Mouse (Mus musculus) G1E (cell line): ENCODE measurements around the gene Slc16a11. TPM values are rescaled to one million over a fixed set of nuclear protein-coding genes. Genes with fewer than 3 reads are reported as not detected.

ENCODE experiments used
- ATAC-seq: 2 replicates; pipeline ENCODE4 v1.8.0; 2016; ENCODE audit warnings: mild to moderate bottlenecking; ENCODE audit not compliant: insufficient number of reproducible peaks, poor library complexity, low FRiP score, severe bottlenecking; ENCODE audit errors: extremely low read depth
- DNase-seq: peaks from one replicate; pipeline ENCODE4 v3.0.0; 2012; ENCODE audit warnings: low spot score
- H3K27me3 ChIP-seq: 2 replicates; pipeline ENCODE4 v1.6.1; 2012; ENCODE audit warnings: mild to moderate bottlenecking, low read length, inconsistent platforms; ENCODE audit not compliant: insufficient read depth
- H3K36me3 ChIP-seq: replicated peaks from 2 replicates; pipeline ENCODE3; 2012; ENCODE audit warnings: mild to moderate bottlenecking, inconsistent platforms
- H3K4me1 ChIP-seq: 2 replicates; pipeline ENCODE4 v1.6.1; 2012; ENCODE audit warnings: low read depth, low read length, inconsistent platforms, mixed read lengths; ENCODE audit not compliant: insufficient read depth
- H3K4me3 ChIP-seq: 2 replicates; pipeline ENCODE4 v1.5.1; 2012; ENCODE audit warnings: low read depth, mild to moderate bottlenecking, inconsistent platforms, low read length, moderate library complexity, mixed read lengths
- H3K9me3 ChIP-seq: replicated peaks from 2 replicates; pipeline ENCODE4 v1.6.1; 2012; ENCODE audit warnings: inconsistent platforms
- CTCF ChIP-seq: IDR thresholded peaks from 2 replicates; pipeline ENCODE4 v1.5.1; 2012; ENCODE audit warnings: low read depth, low read length, inconsistent platforms, mixed read lengths
- GATA1 ChIP-seq: IDR thresholded peaks from 2 replicates; pipeline ENCODE4 v1.6.1; 2012; ENCODE audit warnings: borderline replicate concordance, low read length, inconsistent platforms, mixed read lengths
- GATA2 ChIP-seq: IDR thresholded peaks from 2 replicates; pipeline ENCODE4 v1.6.1; 2012; ENCODE audit warnings: low read depth, low read length, inconsistent platforms, borderline replicate concordance
- POLR2AphosphoS5 ChIP-seq: IDR thresholded peaks from 2 replicates; pipeline ENCODE4 v1.6.1; 2012; ENCODE audit warnings: low read depth, low read length, inconsistent platforms; ENCODE audit not compliant: insufficient replicate concordance
- TAL1 ChIP-seq: conservative IDR thresholded peaks from 2 replicates; pipeline ENCODE4 v1.6.1; 2012; ENCODE audit warnings: low read depth, low read length, inconsistent platforms, mixed read lengths
- polyA plus RNA-seq: library from polyadenylated mRNA; stranded (reverse); fragments of >175 nt; gene quantifications from 2 replicates; pipeline ENCODE4 v1.2.3, GENCODE M21; 2012
- total RNA-seq, 2 experiments: library from RNA; stranded (forward) in 1 of 2; stranded (reverse) in 1 of 2; fragments of 200-1000 nt in 1 of 2; fragments of >200 nt in 1 of 2; fragmentation: Nextera tagmentation in 1 of 2; gene quantifications; 2 replicates each; pipeline ENCODE4 v1.2.3; 2014 to 2017

Slc16a11 gene
- total and polyA plus RNA-seq, 3 experiments: not detected

DNA sequence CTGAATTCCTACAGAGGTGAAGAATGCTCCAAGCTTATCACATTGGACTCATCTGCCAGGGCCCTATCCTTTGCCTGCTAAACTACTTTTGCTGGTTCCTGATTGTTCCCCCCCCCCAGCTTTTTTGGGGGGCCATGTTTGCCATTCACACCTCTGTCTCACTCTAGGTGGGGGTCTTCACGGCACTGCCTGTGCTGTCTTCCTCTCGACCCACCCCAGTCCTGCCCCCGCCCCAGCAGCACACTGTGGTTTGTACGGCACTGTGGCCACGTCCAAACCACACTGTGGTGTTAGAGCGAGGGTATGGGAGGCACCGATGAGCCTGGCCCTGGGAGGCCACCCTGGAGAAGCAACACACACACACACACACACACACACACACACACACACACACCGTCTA, 21.9 kb downstream of the Slc16a11 start:
- TF ChIP-seq GATA2 (no peak), POLR2AphosphoS5 (no peak), CTCF (no peak), TAL1 (no peak), GATA1 (no peak)
- Histone ChIP-seq H3K9me3 (no peaks in the 10 kb centered on the region), H3K27me3 (peaks cover 9% of the 10 kb centered on the region), H3K36me3 (peaks cover 34% of the 10 kb centered on the region), H3K4me3 (no peak overlapping the region), H3K4me1 (peaks cover 77% of the 10 kb centered on the region)
- ATAC-seq (no peak), DNase-seq (no peak)

- Histone ChIP-seq H3K36me3 (peaks cover 34% of the 10 kb centered on the region), H3K27me3 (peaks cover under 1% of the 10 kb centered on the region; the same call in 1 of the 2 replicates), H3K4me1 (peaks cover 74% of the 10 kb centered on the region), H3K9me3 (no peaks in the 10 kb centered on the region), H3K4me3 (no peak overlapping the region)
- ATAC-seq (no peak), DNase-seq (no peak)
- TF ChIP-seq POLR2AphosphoS5 (no peak), TAL1 (no peak), CTCF (no peak), GATA1 (no peak), GATA2 (no peak)
These were observed 22.8 kb downstream of the Slc16a11 start for GRCm38 (mm10) chr11:70235254-70235900.

DNA sequence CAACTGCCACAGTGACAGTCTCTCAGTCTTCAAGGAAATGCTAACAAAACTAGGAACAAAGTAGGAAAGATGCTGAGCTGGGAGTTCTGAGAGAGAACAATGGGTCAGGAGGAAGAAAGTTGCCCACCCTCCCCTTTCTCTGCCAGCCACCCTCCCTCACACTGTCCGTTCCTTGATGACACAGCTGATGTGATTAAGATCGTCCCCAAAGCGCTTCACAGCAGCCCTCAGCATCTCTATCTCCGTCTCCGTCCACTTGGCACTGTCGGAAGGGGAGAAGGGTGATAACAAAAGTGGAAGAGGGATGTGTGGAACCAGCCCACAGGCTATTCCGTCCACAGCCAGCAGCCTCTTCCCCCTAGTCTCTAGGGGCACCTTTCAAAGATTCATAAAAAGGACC, 24.2 kb downstream of the Slc16a11 start:
- Histone ChIP-seq H3K36me3 (peaks cover 34% of the 10 kb centered on the region), H3K4me3 (peak overlapping the region; percentile 90; the same call in 1 of the 2 replicates), H3K9me3 (no peaks in the 10 kb centered on the region), H3K27me3 (no peaks in the 10 kb centered on the region), H3K4me1 (peaks cover 75% of the 10 kb centered on the region)
- TF ChIP-seq GATA1: no peak
- TF ChIP-seq GATA2: no peak
- no peak for TF ChIP-seq POLR2AphosphoS5
- no peak for TF ChIP-seq TAL1
- no peak for TF ChIP-seq CTCF
- DNase-seq: no peak
- no peak for ATAC-seq

- H3K4me1 ChIP-seq: peaks cover 71% of the 10 kb centered on the region
- peak; percentile 99 for DNase-seq
- H3K9me3 ChIP-seq: no peaks in the 10 kb centered on the region
These were observed 25.1 kb downstream of the Slc16a11 start, which contains the start of gene 0610010K14Rik for GRCm38 (mm10) chr11:70237457-70238167. Gene 0610010K14Rik, minus strand, starts transcription at chr11:70237914.

DNA sequence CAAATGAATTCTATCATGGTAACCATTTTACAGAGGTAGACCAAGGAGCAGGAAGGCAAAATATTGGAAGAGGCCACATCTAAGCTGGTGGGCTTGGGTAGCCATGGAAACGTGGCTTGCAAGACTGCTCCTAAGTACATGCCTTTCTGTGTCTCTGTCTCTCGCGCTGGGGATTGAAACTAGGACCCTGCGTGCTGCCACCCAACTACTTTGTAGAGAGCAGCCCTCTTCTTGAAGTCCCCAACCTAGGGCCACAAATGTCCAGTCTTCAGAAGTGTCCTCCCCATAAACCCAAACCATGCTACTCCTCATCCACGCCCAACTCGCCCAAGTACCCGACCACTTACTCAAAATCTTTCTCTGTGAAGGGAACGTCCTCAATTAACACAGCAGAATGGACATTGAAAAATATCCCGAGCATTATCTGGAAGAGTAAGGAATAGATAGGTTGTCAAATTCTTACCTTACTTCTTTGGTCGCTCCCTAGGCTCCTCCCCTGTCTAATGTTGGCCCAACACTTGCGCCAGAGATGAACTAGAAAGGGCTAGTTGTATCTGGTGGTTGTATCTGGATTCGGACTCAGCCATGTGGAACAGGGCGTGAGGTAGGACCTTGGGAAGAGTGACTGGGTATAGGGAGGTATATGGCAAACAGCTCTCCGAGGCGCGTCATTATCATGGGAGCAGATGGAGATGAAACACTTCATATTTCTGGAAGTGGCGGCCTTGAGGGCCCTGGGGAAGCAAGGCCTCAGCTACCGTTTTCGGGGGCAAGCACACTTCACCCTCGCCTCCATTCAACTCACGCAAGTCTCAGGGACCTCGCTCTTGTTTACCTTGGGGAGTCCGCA, 26.3 kb downstream of the Slc16a11 start:
- TF ChIP-seq GATA1 (no peak), GATA2 (no peak), POLR2AphosphoS5 (no peak), CTCF (no peak)
- H3K4me1 ChIP-seq: peaks cover 64% of the 10 kb centered on the region
- no peak for ATAC-seq
- H3K4me3 ChIP-seq: peak overlapping the region; percentile 90
- H3K36me3 ChIP-seq: peaks cover 34% of the 10 kb centered on the region
- H3K9me3 ChIP-seq: no peaks in the 10 kb centered on the region
- no peak for DNase-seq
- peaks cover 6% of the 10 kb centered on the region; the same call in 1 of the 2 replicates for H3K27me3 ChIP-seq

More at GRCm38 (mm10) chr11:70237457-70238167, 25.1 kb downstream of the Slc16a11 start, which contains the start of gene 0610010K14Rik:
- TF ChIP-seq POLR2AphosphoS5 (no peak), GATA2 (no peak), TAL1 (no peak), GATA1 (no peak)
- Histone ChIP-seq H3K4me3 (peak within 1 kb of the TSS; percentile 90), H3K27me3 (peaks cover 3% of the 10 kb centered on the region; the same call in 1 of the 2 replicates), H3K36me3 (peaks cover 34% of the 10 kb centered on the region)
- peak; percentile 82 for ATAC-seq
